Mouse (Mus musculus): Measurements from ENCODE around the gene Pigh. TPM values are rescaled to one million over a fixed set of nuclear protein-coding genes. Genes with fewer than 3 reads are reported as not detected.

Pigh gene
- polyA plus RNA-seq, 1 experiment from 2014 or later: 14.8 TPM

DNA sequence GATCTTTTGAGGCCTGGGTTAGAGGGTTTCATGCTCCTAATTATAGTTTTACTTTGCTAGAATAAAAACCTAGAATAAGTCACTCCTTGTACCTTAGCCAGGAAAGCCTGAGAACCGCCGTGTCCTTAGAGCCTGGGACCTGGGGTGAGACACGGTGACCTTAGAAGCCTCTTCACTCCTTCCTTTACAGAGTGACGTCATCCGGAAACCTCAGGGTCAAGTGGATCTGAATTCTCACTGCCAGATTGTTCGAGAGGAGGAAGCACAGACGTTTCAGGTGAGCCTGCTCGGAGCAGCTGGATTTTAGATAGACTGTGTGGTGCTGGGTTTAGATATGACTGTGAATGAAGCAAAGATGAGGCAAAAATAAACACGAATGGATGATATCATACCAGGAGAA is 23.0 kb downstream of the Pigh start:
- ATAC-seq (ENCODE audit: insufficient number of reproducible peaks, insufficient read depth, low FRiP score, low read depth): no peak
- Histone ChIP-seq H3K9ac (ENCODE audit: low read length) (no peak overlapping the region), H3K9me3 (ENCODE audit: control insufficient read depth, low read length) (no peaks in the 10 kb centered on the region), H3K4me3 (ENCODE audit: control insufficient read depth in 1 of 2, insufficient read depth in 1 of 2, low read depth in 1 of 2, low read length in 2 of 2) (no peak overlapping the region), H3K4me1 (ENCODE audit: control insufficient read depth in 2 of 2, insufficient read depth in 2 of 2, low read length in 2 of 2) (no peaks in the 10 kb centered on the region), H3K4me2 (ENCODE audit: low read length) (no peak overlapping the region), H3K36me3 (ENCODE audit: control insufficient read depth, insufficient read depth, low read length) (peaks cover 65% of the 10 kb centered on the region), H3K27me3 (ENCODE audit: control insufficient read depth, insufficient read depth, low read length) (no peaks in the 10 kb centered on the region), H3K27ac (replicated peaks in 1 of 2; ENCODE audit: control insufficient read depth in 1 of 2, insufficient read depth in 1 of 2, low read depth in 2 of 2, low read length in 2 of 2) (no peak overlapping the region)
- 72% methylated on average over 9 of the region's 9 CpGs for WGBS

DNA sequence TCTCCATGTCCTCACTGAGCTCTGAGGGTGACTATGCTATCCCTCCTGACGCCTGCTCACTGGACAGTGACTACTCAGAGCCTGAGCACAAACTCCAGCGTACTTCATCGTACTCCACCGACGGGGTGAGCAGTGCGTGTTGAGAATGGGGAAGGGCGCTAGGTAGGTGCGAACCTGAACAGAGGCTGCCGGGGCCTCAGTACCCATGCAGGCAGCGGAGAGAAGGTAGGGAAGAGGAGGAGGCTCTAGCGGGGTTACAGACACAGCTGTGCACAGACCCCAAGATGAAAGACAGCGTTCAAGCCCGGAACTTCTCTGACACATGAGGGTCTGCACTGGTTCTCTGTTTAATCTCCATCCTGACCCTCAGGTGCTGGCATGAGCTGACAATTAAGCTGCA is 25.0 kb downstream of the Pigh start:
- ATAC-seq (ENCODE audit: insufficient number of reproducible peaks, insufficient read depth, low FRiP score, low read depth): no peak
- 85% methylated on average over 12 of the region's 13 CpGs for WGBS
- no peak overlapping the region for H3K27ac ChIP-seq (replicated peaks in 1 of 2; ENCODE audit: control insufficient read depth in 1 of 2, insufficient read depth in 1 of 2, low read depth in 2 of 2, low read length in 2 of 2)
- no peak overlapping the region for H3K4me3 ChIP-seq (ENCODE audit: control insufficient read depth in 1 of 2, insufficient read depth in 1 of 2, low read depth in 1 of 2, low read length in 2 of 2)
- no peak overlapping the region for H3K4me2 ChIP-seq (ENCODE audit: low read length)
- H3K36me3 ChIP-seq (ENCODE audit: control insufficient read depth, insufficient read depth, low read length): peaks cover 51% of the 10 kb centered on the region
- H3K4me1 ChIP-seq (ENCODE audit: control insufficient read depth in 2 of 2, insufficient read depth in 2 of 2, low read length in 2 of 2): peaks cover 0 to 14% of the 10 kb centered on the region in 2 experiments; a peak in 2 of 4 replicates
- no peaks in the 10 kb centered on the region for H3K27me3 ChIP-seq (ENCODE audit: control insufficient read depth, insufficient read depth, low read length)
- no peak overlapping the region for H3K9ac ChIP-seq (ENCODE audit: low read length)
- no peaks in the 10 kb centered on the region for H3K9me3 ChIP-seq (ENCODE audit: control insufficient read depth, low read length)

DNA sequence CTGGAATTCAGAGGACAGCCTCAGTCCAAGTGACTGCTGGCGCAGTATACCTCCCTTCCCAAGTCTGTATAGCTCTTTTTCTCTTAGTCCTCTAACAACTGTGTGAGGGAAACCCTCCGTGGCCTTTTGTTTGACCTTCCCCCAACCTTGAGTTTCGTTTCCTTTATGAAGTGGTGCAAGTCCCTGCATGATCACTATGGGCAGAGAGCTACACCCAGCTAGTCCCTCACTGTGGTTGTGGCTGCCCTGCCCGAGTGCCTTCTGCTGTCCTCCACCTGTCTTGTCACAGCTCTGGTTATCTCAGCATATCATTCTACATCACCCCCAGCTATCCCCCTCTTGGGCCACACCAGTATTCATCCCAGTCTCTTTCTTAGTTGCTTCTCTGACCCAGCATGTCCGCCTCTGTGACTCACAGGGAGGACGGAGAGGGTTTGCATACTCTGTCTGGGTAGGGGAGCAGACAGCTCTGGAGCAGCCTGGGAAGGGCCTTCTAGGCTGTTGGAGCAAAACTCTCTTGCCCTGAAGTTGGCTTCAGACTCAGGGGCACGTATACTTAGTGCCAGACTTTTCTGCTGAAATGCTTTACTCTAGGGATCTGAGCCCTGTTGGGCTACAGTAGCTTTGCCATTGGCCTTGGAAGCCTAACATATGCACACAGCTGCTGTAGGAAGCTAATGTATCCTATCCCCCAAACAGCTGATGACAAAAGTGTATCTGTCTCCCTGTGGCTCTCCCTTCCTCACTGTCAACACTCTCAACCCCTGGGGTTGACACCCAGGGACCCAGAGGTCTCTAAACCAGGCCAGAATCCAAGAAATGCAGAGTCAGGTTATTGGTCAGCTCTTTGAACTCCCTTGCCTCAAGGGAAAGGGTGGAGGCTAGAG is 28.4 kb downstream of the Pigh start:
- Histone ChIP-seq H3K27ac (replicated peaks in 1 of 2; ENCODE audit: control insufficient read depth in 1 of 2, insufficient read depth in 1 of 2, low read depth in 2 of 2, low read length in 2 of 2) (no peak overlapping the region), H3K9me3 (ENCODE audit: control insufficient read depth, low read length) (no peaks in the 10 kb centered on the region), H3K4me2 (ENCODE audit: low read length) (no peak overlapping the region), H3K36me3 (ENCODE audit: control insufficient read depth, insufficient read depth, low read length) (peaks cover 26% of the 10 kb centered on the region), H3K27me3 (ENCODE audit: control insufficient read depth, insufficient read depth, low read length) (no peaks in the 10 kb centered on the region), H3K9ac (ENCODE audit: low read length) (no peak overlapping the region), H3K4me1 (ENCODE audit: control insufficient read depth in 2 of 2, insufficient read depth in 2 of 2, low read length in 2 of 2) (peaks cover 0 to 14% of the 10 kb centered on the region in 2 experiments; a peak in 2 of 4 replicates), H3K4me3 (ENCODE audit: control insufficient read depth in 1 of 2, insufficient read depth in 1 of 2, low read depth in 1 of 2, low read length in 2 of 2) (no peak overlapping the region)
- 64% methylated on average over 7 of the region's 7 CpGs for WGBS
- ATAC-seq (ENCODE audit: insufficient number of reproducible peaks, insufficient read depth, low FRiP score, low read depth): no peak

DNA sequence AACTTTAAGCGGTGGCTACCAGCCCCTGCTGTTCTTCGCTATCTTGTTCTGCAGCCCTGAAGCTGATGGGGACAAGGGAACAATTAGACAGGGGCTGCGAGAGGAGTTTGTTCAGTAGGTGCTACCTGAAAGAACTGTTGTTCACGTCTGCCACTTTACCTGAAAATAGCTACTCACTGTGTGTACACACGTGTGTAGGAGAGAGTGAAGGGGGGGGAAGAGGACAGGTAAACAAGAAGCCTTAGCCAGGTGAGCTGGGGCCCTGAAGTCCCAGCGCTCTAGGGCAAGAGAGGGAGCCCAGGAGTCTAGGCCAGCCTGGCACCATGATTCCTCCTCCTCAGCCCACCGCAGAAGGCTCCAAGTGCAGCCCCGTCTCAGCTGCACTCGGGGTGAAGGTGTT is 29.3 kb downstream of the Pigh start:
- H3K36me3 ChIP-seq (ENCODE audit: control insufficient read depth, insufficient read depth, low read length): peaks cover 25% of the 10 kb centered on the region
- no peak overlapping the region for H3K4me2 ChIP-seq (ENCODE audit: low read length)
- no peak overlapping the region for H3K4me3 ChIP-seq (ENCODE audit: control insufficient read depth in 1 of 2, insufficient read depth in 1 of 2, low read depth in 1 of 2, low read length in 2 of 2)
- WGBS: 87% methylated on average over 9 of the region's 9 CpGs
- no peak for ATAC-seq (ENCODE audit: insufficient number of reproducible peaks, insufficient read depth, low FRiP score, low read depth)
- H3K4me1 ChIP-seq (ENCODE audit: control insufficient read depth in 2 of 2, insufficient read depth in 2 of 2, low read length in 2 of 2): peaks cover 7 to 14% of the 10 kb centered on the region in 2 experiments; a peak in 3 of 4 replicates
- H3K27ac ChIP-seq (replicated peaks in 1 of 2; ENCODE audit: control insufficient read depth in 1 of 2, insufficient read depth in 1 of 2, low read depth in 2 of 2, low read length in 2 of 2): no peak overlapping the region
- no peaks in the 10 kb centered on the region for H3K9me3 ChIP-seq (ENCODE audit: control insufficient read depth, low read length)
- no peak overlapping the region for H3K9ac ChIP-seq (ENCODE audit: low read length)
- H3K27me3 ChIP-seq (ENCODE audit: control insufficient read depth, insufficient read depth, low read length): no peaks in the 10 kb centered on the region

DNA sequence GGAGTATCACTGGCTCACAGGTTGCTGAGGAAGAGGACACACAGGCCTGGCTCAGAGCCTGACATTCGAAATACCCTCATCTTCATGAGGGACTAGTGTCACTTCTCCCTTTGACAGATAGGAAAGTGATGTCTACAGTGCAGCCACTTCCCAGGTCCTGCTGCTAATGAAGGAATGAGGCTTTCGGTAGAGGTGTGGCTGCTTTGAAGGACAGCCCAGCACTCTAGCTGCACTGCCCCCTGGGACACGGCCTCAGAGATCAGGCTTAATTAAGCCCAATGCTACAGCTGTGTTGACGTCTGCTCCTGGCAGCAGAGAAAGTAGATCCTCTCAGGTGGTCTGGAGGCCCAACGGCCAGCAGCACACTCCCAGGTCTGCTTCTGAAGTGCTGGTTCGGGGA is 29.9 kb downstream of the Pigh start:
- WGBS: 75% methylated on average over 6 of the region's 6 CpGs
- ATAC-seq (ENCODE audit: insufficient number of reproducible peaks, insufficient read depth, low FRiP score, low read depth): no peak

DNA sequence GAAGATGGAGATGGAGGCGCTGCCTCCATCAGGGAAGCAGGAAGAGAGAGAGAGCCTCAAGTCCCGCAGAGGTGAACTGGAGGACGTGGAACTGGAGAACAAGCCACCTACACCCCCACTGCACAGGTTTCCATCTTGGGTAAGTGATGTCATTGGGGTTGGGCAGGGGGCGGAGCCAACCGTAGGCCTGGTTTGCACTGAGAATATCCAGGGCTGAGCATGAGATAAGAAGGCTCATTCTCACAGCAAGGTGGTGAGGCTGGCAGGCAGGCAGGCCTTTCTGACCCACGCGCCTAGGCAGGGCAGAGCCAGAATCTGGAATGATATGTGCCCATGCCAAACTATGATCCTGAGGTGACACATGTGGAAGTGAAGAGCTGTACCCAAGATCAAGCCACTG is 34.2 kb downstream of the Pigh start:
- 33% methylated on average over 7 of the region's 7 CpGs for WGBS
- Histone ChIP-seq H3K4me1 (ENCODE audit: control insufficient read depth in 2 of 2, insufficient read depth in 2 of 2, low read length in 2 of 2) (peaks cover 25 to 47% of the 10 kb centered on the region in 2 experiments), H3K36me3 (ENCODE audit: control insufficient read depth, insufficient read depth, low read length) (peaks cover 16% of the 10 kb centered on the region; the same call in 1 of the 2 replicates), H3K27ac (replicated peaks in 1 of 2; ENCODE audit: control insufficient read depth in 1 of 2, insufficient read depth in 1 of 2, low read depth in 2 of 2, low read length in 2 of 2) (peak overlapping the region; percentile 74 to 77), H3K4me2 (ENCODE audit: low read length) (peak overlapping the region; percentile 45), H3K9me3 (ENCODE audit: control insufficient read depth, low read length) (no peaks in the 10 kb centered on the region), H3K4me3 (ENCODE audit: control insufficient read depth in 1 of 2, insufficient read depth in 1 of 2, low read depth in 1 of 2, low read length in 2 of 2) (no peak overlapping the region), H3K9ac (ENCODE audit: low read length) (peak overlapping the region; percentile 30), H3K27me3 (ENCODE audit: control insufficient read depth, insufficient read depth, low read length) (peaks cover 3% of the 10 kb centered on the region; the same call in 1 of the 2 replicates)
- peak; percentile 90 for ATAC-seq (ENCODE audit: insufficient number of reproducible peaks, insufficient read depth, low FRiP score, low read depth)

More for the DNA sequence above, 29.9 kb downstream of the Pigh start:
- Histone ChIP-seq H3K4me3 (ENCODE audit: control insufficient read depth in 1 of 2, insufficient read depth in 1 of 2, low read depth in 1 of 2, low read length in 2 of 2) (no peak overlapping the region), H3K27me3 (ENCODE audit: control insufficient read depth, insufficient read depth, low read length) (no peaks in the 10 kb centered on the region), H3K4me1 (ENCODE audit: control insufficient read depth in 2 of 2, insufficient read depth in 2 of 2, low read length in 2 of 2) (peaks cover 11 to 20% of the 10 kb centered on the region in 2 experiments), H3K4me2 (ENCODE audit: low read length) (no peak overlapping the region), H3K36me3 (ENCODE audit: control insufficient read depth, insufficient read depth, low read length) (peaks cover 27% of the 10 kb centered on the region), H3K9ac (ENCODE audit: low read length) (no peak overlapping the region), H3K27ac (replicated peaks in 1 of 2; ENCODE audit: control insufficient read depth in 1 of 2, insufficient read depth in 1 of 2, low read depth in 2 of 2, low read length in 2 of 2) (no peak overlapping the region), H3K9me3 (ENCODE audit: control insufficient read depth, low read length) (no peaks in the 10 kb centered on the region)

DNA sequence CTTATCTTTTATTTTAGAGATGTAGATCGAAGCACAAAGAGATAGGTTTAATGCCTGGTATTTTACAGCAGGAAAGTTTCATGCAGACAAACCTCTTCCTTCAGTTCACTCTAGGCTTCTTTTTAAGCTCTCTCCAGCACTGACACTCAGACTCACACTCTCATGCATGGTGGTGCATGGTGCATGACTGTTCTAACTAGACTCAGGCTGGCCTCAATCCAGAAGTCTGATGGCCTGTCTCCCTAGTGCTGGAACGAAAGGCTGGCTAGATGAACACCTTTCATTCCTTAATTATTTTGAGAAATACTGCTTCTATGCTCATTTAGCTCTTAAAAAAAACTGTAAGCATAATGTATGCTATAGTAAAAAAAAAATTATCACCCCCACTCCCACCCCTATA is 37.4 kb downstream of the Pigh start:
- Histone ChIP-seq H3K4me3 (ENCODE audit: control insufficient read depth in 1 of 2, insufficient read depth in 1 of 2, low read depth in 1 of 2, low read length in 2 of 2) (no peak overlapping the region), H3K9me3 (ENCODE audit: control insufficient read depth, low read length) (no peaks in the 10 kb centered on the region), H3K9ac (ENCODE audit: low read length) (no peak overlapping the region), H3K4me2 (ENCODE audit: low read length) (no peak overlapping the region), H3K4me1 (ENCODE audit: control insufficient read depth in 2 of 2, insufficient read depth in 2 of 2, low read length in 2 of 2) (peaks cover 32 to 67% of the 10 kb centered on the region in 2 experiments), H3K27me3 (ENCODE audit: control insufficient read depth, insufficient read depth, low read length) (peaks cover 8% of the 10 kb centered on the region; the same call in 1 of the 2 replicates), H3K36me3 (ENCODE audit: control insufficient read depth, insufficient read depth, low read length) (peaks cover 21% of the 10 kb centered on the region; the same call in 1 of the 2 replicates), H3K27ac (replicated peaks in 1 of 2; ENCODE audit: control insufficient read depth in 1 of 2, insufficient read depth in 1 of 2, low read depth in 2 of 2, low read length in 2 of 2) (no peak overlapping the region)
- WGBS: 63% methylated on average over 2 of the region's 2 CpGs
- no peak for ATAC-seq (ENCODE audit: insufficient number of reproducible peaks, insufficient read depth, low FRiP score, low read depth)

All from heart, embryonic 14.5 days (tissue).